In genomic region chr2:112239212-112239934, GRCm38 (mm10) we compare ENCODE assay signal across 7 mouse cellular contexts. TPM values are rescaled to one million over a fixed set of nuclear protein-coding genes. Genes with fewer than 3 reads are reported as not detected.
DNase-seq lines count a peak whose midpoint lies in the region; ATAC-seq and TF ChIP-seq lines count a peak whose summit lies in the region.

TSS of gene Lpcat4 (plus strand) at chr2:112239468.

- peak within 1 kb of the TSS; percentile 86 for H3K27ac ChIP-seq in intestine, postnatal 0 days (ENCODE audit: low read depth, low read length)
- H3K27ac ChIP-seq in midbrain, embryonic 10.5 days (replicated peaks) = peak within 1 kb of the TSS; percentile 97

- H3K27me3 ChIP-seq in intestine, postnatal 0 days (replicated peaks; ENCODE audit: control insufficient read depth, insufficient read depth, low read length) = no peaks in the 10 kb centered on the region
- peaks cover 17% of the 10 kb centered on the region for H3K27me3 ChIP-seq in midbrain, embryonic 10.5 days (ENCODE audit: low read depth, poor library complexity, severe bottlenecking)

- peak within 1 kb of the TSS; percentile 99 for H3K4me2 ChIP-seq in intestine, postnatal 0 days (replicated peaks; ENCODE audit: low read depth)

- H3K36me3 ChIP-seq in intestine, postnatal 0 days (ENCODE audit: control insufficient read depth, insufficient read depth) = peaks cover 6% of the 10 kb centered on the region; the same call in 1 of the 2 replicates
- peaks cover 7% of the 10 kb centered on the region for H3K36me3 ChIP-seq in midbrain, embryonic 10.5 days

- H3K9me3 ChIP-seq in intestine, postnatal 0 days (ENCODE audit: control insufficient read depth) = no peaks in the 10 kb centered on the region
- H3K9me3 ChIP-seq in midbrain, embryonic 10.5 days (replicated peaks) = no peaks in the 10 kb centered on the region

- peak within 1 kb of the TSS; percentile 69 for H3K9ac ChIP-seq in intestine, postnatal 0 days (ENCODE audit: low read depth, low read length)

- intact Hi-C loops in left cerebral cortex, postnatal 36 days (cut with DNase I) = no loop called here

- WGBS in intestine, postnatal 0 days = under 1% methylated on average over 90 of the region's 94 CpGs
- WGBS in midbrain, embryonic 10.5 days = under 1% methylated on average over 88 of the region's 94 CpGs

- peak; percentile 64 for DNase-seq in adrenal gland, adult 8-10 months
- DNase-seq in embryo, embryonic 11.5 days (ENCODE audit: low read depth, low spot score) = peak; percentile 85
- peak; percentile 74 to 89 for DNase-seq in gastrocnemius, postnatal 4 days (ENCODE audit: low spot score in 2 of 2)
- DNase-seq in left cerebral cortex, postnatal 36 days (ENCODE audit: low spot score in 2 of 2) = peak; percentile 90
- peak; percentile 92 for DNase-seq in midbrain, embryonic 10.5 days (ENCODE audit: low spot score)
- DNase-seq in right cerebral cortex, postnatal 4 days = peak; percentile 95

- peak; percentile 86 for ATAC-seq in intestine, postnatal 0 days

- H3K4me1 ChIP-seq in intestine, postnatal 0 days (replicated peaks; ENCODE audit: control insufficient read depth, insufficient read depth, low read length) = no peaks in the 10 kb centered on the region; the same call in 1 of the 2 replicates
- H3K4me1 ChIP-seq in midbrain, embryonic 10.5 days = peaks cover 24% of the 10 kb centered on the region

- H3K4me3 ChIP-seq in intestine, postnatal 0 days (ENCODE audit: low read depth, low read length) = peak within 1 kb of the TSS; percentile 96
- H3K4me3 ChIP-seq in midbrain, embryonic 10.5 days = peak within 1 kb of the TSS; percentile 83

- peak; percentile 96 for TF ChIP-seq CTCF in intestine, postnatal 0 days (IDR thresholded peaks at IDR 0.05; ENCODE audit: low read depth)

RNA-seq across cellular contexts. Expression of gene Lpcat4, which starts in this region (rescaled TPM):
- 10 to 100 TPM in 1 of 4 experiments, 1 to 10 TPM in 3; 5.1 to 10.7 (median 7.1) TPM for total RNA-seq in adrenal gland, adult 8-10 months (2022)
- total RNA-seq in gastrocnemius, postnatal 4 days (2021) = 1 to 10 TPM; 5.0 to 5.5 TPM
- polyA plus RNA-seq in intestine, postnatal 0 days (2015; fragmentation: Nextera tagmentation; extraction: Ambion mirVana) = 8.4 TPM in 2 replicates
- total RNA-seq in left cerebral cortex, postnatal 36 days (2021) = 100 to 1,000 TPM; 162 to 163 TPM
- 11.4 and 13.7 TPM in 2 replicates for polyA plus RNA-seq in midbrain, embryonic 10.5 days (2016; fragmentation: Nextera tagmentation; extraction: Ambion mirVana)

Comparison
In these comparisons a context has a peak if more than half of its experiments do, and no peak if none do; other contexts are left out.
1. Peak in every context shown above with its lines: DNase-seq, ATAC-seq, H3K4me3 ChIP-seq and H3K27ac ChIP-seq.
2. RNA of gene Lpcat4 (total RNA-seq): 162 to 163 TPM in left cerebral cortex, postnatal 36 days; 5.1 to 10.7 TPM in adrenal gland, adult 8-10 months and 5.0 to 5.5 TPM in gastrocnemius, postnatal 4 days; every median in the first group is over 10 times any median in the second.